Mouse (Mus musculus) erythroid progenitor cell, adult 5-6 weeks (primary cell): ENCODE measurements around the gene Msrb3. TPM values are rescaled to one million over a fixed set of nuclear protein-coding genes. Genes with fewer than 3 reads are reported as not detected.

Experiments
- ATAC-seq: replicated peaks from 2 replicates; pipeline ENCODE4 v1.8.0; 2016; ENCODE audit warnings: moderate number of reproducible peaks, mild to moderate bottlenecking, moderate TSS enrichment, inconsistent platforms; ENCODE audit not compliant: poor library complexity, low FRiP score, severe bottlenecking
- total RNA-seq, 2 experiments: library from RNA; stranded (forward) in 1 of 2; stranded (reverse) in 1 of 2; fragments of 150-400 nt in 1 of 2; fragments of 186-747, 209-891 nt in 1 of 2; gene quantifications; 2 replicates each; pipeline versions ENCODE4 v1.2.3 to v1.2.4; 2015 to 2017; ENCODE audit warnings: low replicate concordance in 2 of 2

Gene Msrb3
- total RNA-seq, 2 experiments from 2014 or later = 0.30 TPM; not detected in 1

GRCm38 (mm10) chr10:120820781-120821300, 78.1 kb downstream of the Msrb3 start:
- no peak for ATAC-seq

GRCm38 (mm10) chr10:120815290-120815689, 83.6 kb downstream of the Msrb3 start:
- no peak for ATAC-seq

- no peak for ATAC-seq
Measured at GRCm38 (mm10) chr10:120811796-120812443, 87.0 kb downstream of the Msrb3 start.

- ATAC-seq = no peak
Measured at GRCm38 (mm10) chr10:120810832-120811571, 87.9 kb downstream of the Msrb3 start.

GRCm38 (mm10) chr10:120810053-120810696, 88.7 kb downstream of the Msrb3 start:
- no peak for ATAC-seq

- no peak for ATAC-seq
Measured at GRCm38 (mm10) chr10:120808167-120808566, 90.7 kb downstream of the Msrb3 start.

GRCm38 (mm10) chr10:120801127-120801526, 97.8 kb downstream of the Msrb3 start:
- ATAC-seq = no peak

GRCm38 (mm10) chr10:120799479-120799878, 99.4 kb downstream of the Msrb3 start:
- ATAC-seq = no peak

GRCm38 (mm10) chr10:120796749-120797148, 102.2 kb downstream of the Msrb3 start:
- ATAC-seq = no peak

GRCm38 (mm10) chr10:120794391-120794817, 104.5 kb downstream of the Msrb3 start:
- ATAC-seq = no peak

- ATAC-seq = no peak
Measured at GRCm38 (mm10) chr10:120792191-120792765, 106.6 kb downstream of the Msrb3 start.

GRCm38 (mm10) chr10:120791438-120791837, 107.5 kb downstream of the Msrb3 start:
- no peak for ATAC-seq

- no peak for ATAC-seq
Measured at GRCm38 (mm10) chr10:120787202-120787601, 111.7 kb downstream of the Msrb3 start.

GRCm38 (mm10) chr10:120784516-120784915, 114.4 kb downstream of the Msrb3 start:
- no peak for ATAC-seq

- no peak for ATAC-seq
Measured at GRCm38 (mm10) chr10:120783393-120783792, 115.5 kb downstream of the Msrb3 start.

GRCm38 (mm10) chr10:120777499-120777898, 121.4 kb downstream of the Msrb3 start:
- ATAC-seq = no peak

- ATAC-seq = no peak
Measured at GRCm38 (mm10) chr10:120775361-120775760, 123.5 kb downstream of the Msrb3 start.

- no peak for ATAC-seq
Measured at GRCm38 (mm10) chr10:120767418-120767817, 131.5 kb downstream of the Msrb3 start.

- no peak for ATAC-seq
Measured at GRCm38 (mm10) chr10:120765398-120765797, 133.5 kb downstream of the Msrb3 start.
